Mouse (Mus musculus) embryonic facial prominence, embryonic 12.5 days (tissue): ENCODE measurements at regions not wholly inside any gene's neighbourhood (a gene's known extent, or its start where the extent isn't known, plus 50 kb on each side); places are given as distances from the start of the nearest gene placed in this dataset.

Source experiments
- ATAC-seq: fragments of 200-750 bp; cut with Nextera tagmentation; 2 replicates; pipeline ENCODE4 v1.8.0; 2017; ENCODE audit not compliant: insufficient number of reproducible peaks, insufficient read depth, low FRiP score, low TSS enrichment
- H3K27ac ChIP-seq: fragments of 300-500 bp; sonication (generic); 2 replicates; pipeline ENCODE4 v1.5.1; 2016; ENCODE audit warnings: mild to moderate bottlenecking
- H3K27me3 ChIP-seq: fragments of 300-500 bp; sonication (generic); 2 replicates; pipeline ENCODE4 v1.6.1; 2016; ENCODE audit warnings: mild to moderate bottlenecking, moderate library complexity
- H3K36me3 ChIP-seq: fragments of 300-500 bp; sonication (generic); 2 replicates; pipeline ENCODE4 v1.6.1; 2016; ENCODE audit warnings: mild to moderate bottlenecking
- H3K4me1 ChIP-seq: fragments of 300-500 bp; sonication (generic); 2 replicates; pipeline ENCODE4 v1.6.1; 2016
- H3K4me2 ChIP-seq: fragments of 300-500 bp; sonication (generic); replicated peaks from 2 replicates; pipeline ENCODE4 v1.6.1; 2016; ENCODE audit warnings: mild to moderate bottlenecking, moderate library complexity
- H3K4me3 ChIP-seq: fragments of 300-500 bp; sonication (generic); 2 replicates; pipeline ENCODE4 v1.5.1; 2016; ENCODE audit warnings: mild to moderate bottlenecking
- H3K9ac ChIP-seq: fragments of 300-500 bp; sonication (generic); 2 replicates; pipeline ENCODE4 v1.6.1; 2016; ENCODE audit warnings: mild to moderate bottlenecking, moderate library complexity
- H3K9me3 ChIP-seq: fragments of 300-500 bp; sonication (generic); 2 replicates; pipeline ENCODE4 v1.6.1; 2016; ENCODE audit warnings: mild to moderate bottlenecking, moderate library complexity
- WGBS: fragments of 180-500 bp; shearing (Covaris S2); methylation state at CpG from one replicate; pipeline ENCODE4 v1.1.7; 2016; 5-methylcytosine and 5-hydroxymethylcytosine counted together

GRCm38 (mm10) chr11:35065959-35066414 lies 55.0 kb upstream of the Slit3 start:
- 32% methylated on average over 4 of the region's 4 CpGs for WGBS
- no peak overlapping the region for H3K9ac ChIP-seq

DNA sequence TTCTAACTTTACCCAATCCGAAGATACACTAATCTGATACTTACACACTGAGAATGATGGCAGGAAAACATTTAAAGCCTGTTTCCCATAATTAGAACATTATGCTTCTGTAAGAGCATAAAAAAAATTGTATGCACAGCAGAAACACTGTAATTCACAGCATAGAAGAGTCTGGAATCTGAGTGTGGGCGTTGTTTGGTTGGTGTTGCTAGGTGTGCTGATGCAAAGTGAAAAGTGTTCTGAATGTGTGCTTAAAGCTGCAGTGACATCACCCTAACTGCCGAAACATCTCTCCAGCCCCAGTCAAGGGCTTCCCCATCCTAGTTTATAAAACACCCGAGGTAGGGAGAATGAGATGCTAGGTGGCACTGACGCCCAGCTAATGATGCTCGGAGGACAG lies 63.2 kb upstream of the Slit3 start:
- H3K4me2 ChIP-seq: no peak overlapping the region
- no peak overlapping the region for H3K27ac ChIP-seq
- no peaks in the 10 kb centered on the region for H3K9me3 ChIP-seq
- no peaks in the 10 kb centered on the region for H3K36me3 ChIP-seq
- WGBS: 70% methylated on average over 6 of the region's 6 CpGs
- ATAC-seq: no peak
- no peak overlapping the region for H3K9ac ChIP-seq
- peaks cover 8% of the 10 kb centered on the region for H3K4me1 ChIP-seq
- H3K4me3 ChIP-seq: no peak overlapping the region
- H3K27me3 ChIP-seq: no peaks in the 10 kb centered on the region

More at GRCm38 (mm10) chr11:35065959-35066414, 55.0 kb upstream of the Slit3 start:
- no peaks in the 10 kb centered on the region for H3K9me3 ChIP-seq
- H3K4me3 ChIP-seq: no peak overlapping the region
- peaks cover 9% of the 10 kb centered on the region for H3K4me1 ChIP-seq
- H3K27ac ChIP-seq: no peak overlapping the region
- no peak overlapping the region for H3K4me2 ChIP-seq
- ATAC-seq: no peak
- H3K27me3 ChIP-seq: no peaks in the 10 kb centered on the region
- no peaks in the 10 kb centered on the region for H3K36me3 ChIP-seq

- no peak for ATAC-seq
- H3K4me2 ChIP-seq: no peak overlapping the region
Measured at GRCm38 (mm10) chr11:35055496-35056125, 65.4 kb upstream of the Slit3 start.

DNA sequence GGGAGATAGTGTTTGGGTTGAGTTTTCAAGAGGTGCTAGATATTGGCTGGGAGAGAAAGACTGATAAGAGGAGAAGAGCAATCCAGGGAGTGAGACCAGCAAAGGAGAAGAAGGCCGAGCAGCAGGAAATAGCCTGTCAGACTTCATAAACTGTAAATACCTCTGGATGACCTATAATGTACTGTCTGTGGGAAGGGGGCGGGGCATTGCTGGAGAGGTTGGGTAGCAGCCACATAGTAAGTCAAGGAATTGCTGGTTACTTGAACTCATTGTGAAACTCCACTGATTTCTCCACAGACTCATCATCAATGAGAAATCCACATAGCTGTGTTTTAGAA lies 67.4 kb upstream of the Slit3 start:
- Histone ChIP-seq H3K9me3 (no peaks in the 10 kb centered on the region), H3K9ac (no peak overlapping the region), H3K27ac (0 out of 2 replicates have a peak overlapping the region, but pooled peaks have one; percentile 46), H3K4me2 (no peak overlapping the region), H3K27me3 (no peaks in the 10 kb centered on the region), H3K4me3 (no peak overlapping the region), H3K36me3 (no peaks in the 10 kb centered on the region), H3K4me1 (peaks cover 8% of the 10 kb centered on the region)
- ATAC-seq: no peak
- WGBS: 52% methylated on average over 2 of the region's 2 CpGs

More at GRCm38 (mm10) chr11:35055496-35056125, 65.4 kb upstream of the Slit3 start:
- Histone ChIP-seq H3K36me3 (no peaks in the 10 kb centered on the region), H3K9me3 (no peaks in the 10 kb centered on the region), H3K4me3 (no peak overlapping the region), H3K9ac (no peak overlapping the region), H3K4me1 (peaks cover 8% of the 10 kb centered on the region), H3K27ac (no peak overlapping the region), H3K27me3 (no peaks in the 10 kb centered on the region)
- WGBS: 69% methylated on average over 7 of the region's 7 CpGs

- Histone ChIP-seq H3K9ac (no peak overlapping the region), H3K4me3 (no peak overlapping the region), H3K4me1 (peaks cover 8% of the 10 kb centered on the region), H3K4me2 (no peak overlapping the region), H3K36me3 (no peaks in the 10 kb centered on the region), H3K27ac (0 out of 2 replicates have a peak overlapping the region, but pooled peaks have one; percentile 46), H3K9me3 (no peaks in the 10 kb centered on the region), H3K27me3 (no peaks in the 10 kb centered on the region)
- 66% methylated on average over 4 of the region's 4 CpGs for WGBS
- no peak for ATAC-seq
Measured at GRCm38 (mm10) chr11:35052856-35053612, 68.0 kb upstream of the Slit3 start.

DNA sequence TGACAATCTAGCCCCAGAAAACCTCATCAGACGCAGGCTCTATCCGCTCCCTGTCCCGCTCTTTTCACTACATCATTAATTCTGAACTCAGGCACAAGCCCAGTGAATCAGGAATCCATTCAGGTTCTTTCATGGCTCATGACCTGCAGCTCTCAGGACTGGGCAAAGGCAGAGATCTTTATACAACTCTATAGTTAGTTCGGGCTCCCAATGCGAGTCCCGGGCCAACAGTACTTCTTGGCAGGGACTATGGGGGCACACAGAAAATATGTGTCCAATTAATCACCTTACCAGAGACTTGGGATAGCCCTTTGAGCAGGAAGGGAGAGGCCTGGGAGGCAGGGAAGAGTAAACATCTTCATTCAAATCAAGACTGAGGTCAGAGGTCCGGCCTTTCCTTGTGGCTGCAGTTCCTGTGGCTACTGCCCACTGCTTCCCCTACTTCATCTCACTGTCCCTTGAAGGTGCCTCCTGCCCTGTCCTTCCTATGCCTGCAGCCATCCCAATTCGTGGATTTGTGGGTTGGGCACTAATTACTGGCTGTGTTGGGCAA lies 71.3 kb upstream of the Slit3 start:
- Histone ChIP-seq H3K27me3 (no peaks in the 10 kb centered on the region), H3K4me3 (no peak overlapping the region), H3K27ac (no peak overlapping the region), H3K4me2 (no peak overlapping the region), H3K9me3 (no peaks in the 10 kb centered on the region), H3K36me3 (no peaks in the 10 kb centered on the region), H3K4me1 (peaks cover 8% of the 10 kb centered on the region), H3K9ac (no peak overlapping the region)
- ATAC-seq: no peak
- WGBS: 74% methylated on average over 8 of the region's 8 CpGs

- WGBS: 76% methylated on average over 1 of the region's 1 CpGs
- no peaks in the 10 kb centered on the region for H3K4me1 ChIP-seq
- no peak overlapping the region for H3K4me3 ChIP-seq
- H3K9ac ChIP-seq: no peak overlapping the region
- no peaks in the 10 kb centered on the region for H3K27me3 ChIP-seq
- H3K36me3 ChIP-seq: no peaks in the 10 kb centered on the region
- H3K4me2 ChIP-seq: no peak overlapping the region
- no peaks in the 10 kb centered on the region for H3K9me3 ChIP-seq
- no peak for ATAC-seq
- H3K27ac ChIP-seq: no peak overlapping the region
Measured at GRCm38 (mm10) chr11:35044659-35045058, 76.4 kb upstream of the Slit3 start.

GRCm38 (mm10) chr11:35024448-35024847 lies 96.6 kb upstream of the Slit3 start:
- Histone ChIP-seq H3K9ac (no peak overlapping the region), H3K27me3 (no peaks in the 10 kb centered on the region), H3K4me2 (no peak overlapping the region), H3K4me3 (no peak overlapping the region), H3K4me1 (no peaks in the 10 kb centered on the region; the same call in 1 of the 2 replicates), H3K27ac (no peak overlapping the region), H3K36me3 (no peaks in the 10 kb centered on the region), H3K9me3 (peaks cover 3% of the 10 kb centered on the region; the same call in 1 of the 2 replicates)
- ATAC-seq: no peak
- WGBS: 30% methylated on average over 8 of the region's 8 CpGs

DNA sequence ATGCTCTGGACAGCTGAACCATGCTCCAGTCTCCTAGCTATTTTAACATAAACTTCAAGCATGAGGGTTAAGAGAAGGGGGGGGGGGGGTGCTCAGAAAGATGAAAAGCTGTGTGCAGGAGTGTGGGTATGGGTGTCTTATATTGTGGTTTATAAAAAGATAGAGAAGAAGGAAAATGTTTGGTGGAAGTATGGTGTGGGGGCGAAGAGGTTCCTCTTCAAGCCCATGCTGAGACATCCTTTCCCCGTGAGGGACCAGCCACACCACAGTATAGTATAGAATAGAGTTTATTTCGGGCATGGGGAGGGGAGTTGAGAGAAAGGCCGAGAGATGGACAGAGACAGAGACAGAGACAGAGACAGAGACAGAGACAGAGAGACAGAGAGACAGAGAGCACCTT lies 97.2 kb upstream of the Slit3 start:
- Histone ChIP-seq H3K36me3 (no peaks in the 10 kb centered on the region), H3K27me3 (no peaks in the 10 kb centered on the region), H3K27ac (no peak overlapping the region), H3K4me3 (no peak overlapping the region), H3K9me3 (peaks cover 3% of the 10 kb centered on the region; the same call in 1 of the 2 replicates), H3K4me2 (no peak overlapping the region), H3K9ac (no peak overlapping the region), H3K4me1 (no peaks in the 10 kb centered on the region; the same call in 1 of the 2 replicates)
- 94% methylated on average over 4 of the region's 4 CpGs for WGBS
- no peak for ATAC-seq

DNA sequence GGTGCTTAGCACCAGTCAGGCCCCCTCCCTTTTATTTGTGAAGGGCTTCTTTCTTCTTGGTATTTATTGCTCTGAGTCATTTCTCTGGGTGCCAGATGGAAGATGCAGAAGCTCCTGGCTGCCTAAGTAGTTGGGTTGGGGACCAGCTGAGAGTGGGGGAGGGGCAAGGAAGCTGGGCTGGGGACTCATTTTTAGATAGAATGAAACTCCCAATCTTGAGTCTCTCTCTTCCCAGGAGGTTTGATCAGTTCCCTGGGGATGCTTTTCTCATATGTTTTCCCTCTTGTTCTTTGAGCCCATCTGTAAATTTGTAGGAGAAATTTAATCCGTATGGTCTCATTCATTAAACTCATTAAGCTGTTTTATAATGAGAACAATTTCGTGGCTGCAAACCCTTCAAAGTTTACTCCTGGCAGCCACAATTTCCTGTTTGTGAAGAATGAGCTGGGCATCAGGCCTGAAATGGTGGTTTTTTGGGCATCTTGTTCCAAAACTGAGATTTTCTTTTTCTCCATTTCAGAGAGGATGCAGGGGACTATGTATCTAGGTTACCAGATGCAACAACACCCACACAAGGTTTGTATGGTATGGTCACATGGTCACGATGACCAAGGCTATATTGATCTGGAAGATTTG lies 98.9 kb upstream of the Slit3 start:
- Histone ChIP-seq H3K4me3 (no peak overlapping the region), H3K36me3 (no peaks in the 10 kb centered on the region), H3K27me3 (no peaks in the 10 kb centered on the region), H3K9me3 (peaks cover 3% of the 10 kb centered on the region; the same call in 1 of the 2 replicates), H3K9ac (no peak overlapping the region), H3K27ac (no peak overlapping the region), H3K4me1 (no peaks in the 10 kb centered on the region; the same call in 1 of the 2 replicates), H3K4me2 (no peak overlapping the region)
- ATAC-seq: no peak
- WGBS: 49% methylated on average over 3 of the region's 3 CpGs

DNA sequence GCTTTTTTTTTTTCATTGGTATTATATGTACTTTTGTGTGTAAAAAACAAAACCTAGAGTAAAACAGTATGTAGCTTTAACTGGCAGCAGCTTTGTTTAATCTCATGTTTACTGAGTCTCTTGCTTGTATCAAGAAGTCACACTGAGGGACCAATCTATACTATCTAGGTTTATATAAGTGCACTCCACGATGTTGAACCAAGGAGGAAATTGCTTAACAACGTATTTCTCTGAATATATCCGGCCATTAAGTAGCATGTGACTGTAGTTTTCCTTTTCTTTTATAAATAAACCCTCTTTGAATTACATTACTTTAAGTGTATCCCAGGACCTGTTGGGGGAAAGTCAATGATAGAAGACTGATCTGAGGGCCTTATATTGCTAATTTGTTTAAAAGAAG lies 104.0 kb upstream of the Slit3 start:
- Histone ChIP-seq H3K9ac (no peak overlapping the region), H3K4me3 (no peak overlapping the region), H3K27me3 (no peaks in the 10 kb centered on the region), H3K4me1 (peaks cover 2% of the 10 kb centered on the region; the same call in 1 of the 2 replicates), H3K4me2 (no peak overlapping the region), H3K36me3 (no peaks in the 10 kb centered on the region), H3K9me3 (peaks cover 3% of the 10 kb centered on the region; the same call in 1 of the 2 replicates), H3K27ac (no peak overlapping the region)
- 75% methylated on average over 3 of the region's 3 CpGs for WGBS
- no peak for ATAC-seq
